Mouse (Mus musculus) kidney, embryonic 14.5 days (tissue): ENCODE measurements around the gene Ddx31. TPM values are rescaled to one million over a fixed set of nuclear protein-coding genes. Genes with fewer than 3 reads are reported as not detected.

Source experiments
- polyA plus RNA-seq: library from polyadenylated mRNA; unstranded; fragments of >200 nt; fragmentation: Nextera tagmentation; extraction: Ambion mirVana; gene quantifications from 2 replicates; pipeline ENCODE4 v1.2.1, GENCODE M21; 2014

Ddx31 gene
- polyA plus RNA-seq, 1 experiment from 2014 or later, result 20.0 TPM

Other genes starting within 250 kb of the Ddx31 start
- gene Gfi1b, start 218.4 kb upstream of the Ddx31 start, polyA plus RNA-seq, result 0.45 and 0.49 TPM in 2 replicates
- 14.8 and 22.2 TPM in 2 replicates for gene Tsc1, start 199.2 kb upstream of the Ddx31 start, polyA plus RNA-seq
- 4.0 and 4.9 TPM in 2 replicates for gene Spaca9, start 140.7 kb upstream of the Ddx31 start, polyA plus RNA-seq
- 0.84 and 0.97 TPM in 2 replicates for gene Ak8, start 140.2 kb upstream of the Ddx31 start, polyA plus RNA-seq
- 16.4 and 31.7 TPM in 2 replicates for gene Gtf3c4, start within 50 bp of the Ddx31 start, polyA plus RNA-seq
- gene Barhl1, start 76.3 kb downstream of the Ddx31 start, polyA plus RNA-seq, result not detected in 2 replicates
- gene Cfap77, start 214.7 kb downstream of the Ddx31 start, polyA plus RNA-seq, result 0.37 and 0.51 TPM in 2 replicates
- gene Ttf1, start 219.9 kb downstream of the Ddx31 start, polyA plus RNA-seq, result 9.4 and 10.9 TPM in 2 replicates